Mouse (Mus musculus) olfactory bulb, adult 2 months (tissue): ENCODE data around the gene Zfp830.

Source experiments
- CTCF ChIP-seq: fragments of 200-500 bp; IDR thresholded peaks from 2 replicates; pipeline ENCODE4 v1.5.1; 2012; ENCODE audit warnings: low read depth, mild to moderate bottlenecking, low read length, moderate library complexity; ENCODE audit not compliant: insufficient read depth
- POLR2A ChIP-seq: fragments of 200-500 bp; IDR thresholded peaks from 2 replicates; pipeline ENCODE4 v1.6.1; 2012; ENCODE audit warnings: mild to moderate bottlenecking, low read depth, low read length, moderate library complexity; ENCODE audit not compliant: insufficient read depth

GRCm38 (mm10) chr11:82746857-82747366 is 17.2 kb upstream of the Zfp830 start:
- TF ChIP-seq POLR2A (no peak), CTCF (no peak)
